In genomic region chr4:156135801-156136200, GRCm38 (mm10) we compare ENCODE assay signal across 26 mouse cellular contexts. TPM values are rescaled to one million over a fixed set of nuclear protein-coding genes. Genes with fewer than 3 reads are reported as not detected.
"Had no signal": no experiment of that assay in that cellular context is flagged by ENCODE, and none has a peak within 500 bp of the region (broad histone marks: within the 10 kb centered on the region; RNA-seq: fewer than 3 reads in every experiment).

No protein-coding gene starts in this region.

- ATAC-seq: hindbrain, embryonic 16.5 days; inflammation-experienced regulatory T-cells, adult 6 months; intestine, embryonic 15.5 days; intestine, postnatal 0 days had no signal

- H3K9ac ChIP-seq: heart, embryonic 12.5 days; hindbrain, embryonic 12.5 days; hindbrain, embryonic 14.5 days; intestine, embryonic 15.5 days; limb, embryonic 13.5 days; limb, embryonic 15.5 days; liver, embryonic 13.5 days; liver, embryonic 15.5 days had no signal

- H3K27me3 ChIP-seq: heart, embryonic 12.5 days; hindbrain, embryonic 12.5 days; intestine, embryonic 15.5 days; limb, embryonic 13.5 days; limb, embryonic 15.5 days; liver, embryonic 13.5 days; liver, embryonic 15.5 days had no signal

- H3K27ac ChIP-seq: gastrocnemius, adult 2 months; heart, embryonic 10.5 days; hindbrain, embryonic 10.5 days; hindbrain, embryonic 12.5 days; hindbrain, embryonic 14.5 days; intestine, embryonic 15.5 days; layer of hippocampus, adult 2 months; limb, embryonic 13.5 days; limb, embryonic 15.5 days; liver, embryonic 13.5 days; liver, embryonic 15.5 days had no signal

- H3K4me1 ChIP-seq: hindbrain, embryonic 10.5 days; limb, embryonic 13.5 days; limb, embryonic 15.5 days had no signal

- H3K9me3 ChIP-seq: intestine, embryonic 15.5 days; limb, embryonic 13.5 days; limb, embryonic 15.5 days; liver, embryonic 15.5 days had no signal

- H3K4me3 ChIP-seq: gastrocnemius, adult 2 months; heart, embryonic 10.5 days; heart, embryonic 12.5 days; hindbrain, embryonic 10.5 days; hindbrain, embryonic 12.5 days; intestine, embryonic 15.5 days; layer of hippocampus, adult 2 months; limb, embryonic 13.5 days; limb, embryonic 15.5 days; liver, embryonic 13.5 days; liver, embryonic 15.5 days had no signal

- DNase-seq: gastrocnemius, adult 2 months; gastrocnemius, postnatal 10 days; gastrocnemius, postnatal 25 days; heart, postnatal 10 days; heart, postnatal 4 days; kidney, adult 18-20 months; kidney, adult 8-10 months; kidney, postnatal 10 days; kidney, postnatal 25 days; layer of hippocampus, postnatal 36 days; left cerebral cortex, postnatal 4 days; liver, embryonic 13.5 days had no signal

- H3K36me3 ChIP-seq: heart, embryonic 10.5 days; heart, embryonic 12.5 days; hindbrain, embryonic 10.5 days; hindbrain, embryonic 12.5 days; intestine, embryonic 15.5 days; limb, embryonic 13.5 days; limb, embryonic 15.5 days; liver, embryonic 13.5 days; liver, embryonic 15.5 days had no signal

- H3K4me2 ChIP-seq: heart, embryonic 12.5 days; hindbrain, embryonic 12.5 days; hindbrain, embryonic 14.5 days; intestine, embryonic 15.5 days; limb, embryonic 13.5 days; limb, embryonic 15.5 days; liver, embryonic 13.5 days; liver, embryonic 15.5 days had no signal

RNA-seq across cellular contexts. Expression of gene Rnf223, which starts 5.5 kb away (rescaled TPM):
- total RNA-seq: gastrocnemius, adult 2 months; gastrocnemius, postnatal 25 days; granulocyte monocyte progenitor cell, adult 5-6 weeks; heart, postnatal 10 days had no signal
- polyA plus RNA-seq: inflammation-experienced regulatory T-cells, adult 6 months; intestine, postnatal 0 days had no signal
